Mouse (Mus musculus) stomach, embryonic 14.5 days (tissue): Measurements from ENCODE around the gene Lef1. TPM values are rescaled to one million over a fixed set of nuclear protein-coding genes. Genes with fewer than 3 reads are reported as not detected.

Experiments used
- ATAC-seq: fragments of 200-750 bp; cut with Nextera tagmentation; 2 replicates; pipeline ENCODE4 v1.8.0; 2017; ENCODE audit warnings: low read depth, moderate TSS enrichment; ENCODE audit not compliant: insufficient number of reproducible peaks, insufficient read depth, low FRiP score
- H3K27ac ChIP-seq: fragments of 300-500 bp; sonication (generic); 2 replicates; pipeline ENCODE4 v1.5.1; 2014; ENCODE audit warnings: mild to moderate bottlenecking, low read length, moderate library complexity, mixed read lengths
- H3K27me3 ChIP-seq: fragments of 300-500 bp; sonication (generic); 2 replicates; pipeline ENCODE4 v1.6.1; 2014; ENCODE audit warnings: low read length, control low read depth, mixed read lengths; ENCODE audit not compliant: control insufficient read depth, insufficient read depth
- H3K36me3 ChIP-seq: fragments of 300-500 bp; sonication (generic); 2 replicates; pipeline ENCODE4 v1.6.1; 2014; ENCODE audit warnings: mild to moderate bottlenecking, control low read depth, low read length, moderate library complexity, mixed read lengths; ENCODE audit not compliant: control insufficient read depth, insufficient read depth
- H3K4me1 ChIP-seq: fragments of 300-500 bp; sonication (generic); 2 replicates; pipeline ENCODE4 v1.6.1; 2014; ENCODE audit warnings: low read length, control low read depth, mixed read lengths; ENCODE audit not compliant: control insufficient read depth, insufficient read depth
- H3K4me2 ChIP-seq: fragments of 300-500 bp; sonication (generic); replicated peaks from 2 replicates; pipeline ENCODE4 v1.6.1; 2014; ENCODE audit warnings: low read depth, low read length, control low read depth
- H3K4me3 ChIP-seq: fragments of 300-500 bp; sonication (generic); 2 replicates; pipeline ENCODE4 v1.5.1; 2014; ENCODE audit warnings: low read depth, low read length, control low read depth
- H3K9ac ChIP-seq: fragments of 300-500 bp; sonication (generic); replicated peaks from 2 replicates; pipeline ENCODE4 v1.6.1; 2014; ENCODE audit warnings: low read depth, mild to moderate bottlenecking, control low read depth, low read length, moderate library complexity, mixed read lengths
- H3K9me3 ChIP-seq: fragments of 300-500 bp; sonication (generic); 2 replicates; pipeline ENCODE4 v1.6.1; 2016; ENCODE audit warnings: low read depth, low read length, control low read depth; ENCODE audit not compliant: control insufficient read depth
- WGBS: fragments of 180-500 bp; shearing (Covaris S2); extraction: QIAGEN DNeasy Blood & Tissue Kit; methylation state at CpG from one replicate; pipeline ENCODE4 v1.1.7; 2014; 5-methylcytosine and 5-hydroxymethylcytosine counted together
- polyA plus RNA-seq: library from polyadenylated mRNA; unstranded; fragments of >200 nt; fragmentation: Nextera tagmentation; extraction: Ambion mirVana; gene quantifications from 2 replicates; pipeline ENCODE4 v1.2.1, GENCODE M21; 2014

Lef1 gene
- polyA plus RNA-seq, 1 experiment from 2014 or later = 1.3 TPM

DNA sequence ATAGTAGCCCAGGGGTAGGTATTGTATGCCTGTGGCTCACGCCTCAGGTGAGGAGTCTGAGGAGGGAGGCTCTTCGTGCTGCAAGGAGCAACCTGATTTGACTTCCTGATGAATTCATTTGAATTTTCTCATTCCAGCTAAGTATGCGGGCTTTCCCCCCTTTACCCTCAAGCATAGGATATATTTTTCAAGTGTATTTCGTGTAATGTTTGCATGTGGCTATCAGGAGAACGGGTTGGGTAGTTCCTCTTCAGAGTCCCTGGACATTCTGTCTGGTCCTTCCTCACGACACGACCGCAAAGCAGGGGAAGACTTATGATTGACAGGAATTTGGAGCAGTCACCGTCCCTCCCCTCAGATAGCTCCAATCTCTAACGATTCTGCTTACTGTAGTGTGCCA lies 9.2 kb downstream of the Lef1 start:
- Histone ChIP-seq H3K4me1 (no peaks in the 10 kb centered on the region), H3K4me3 (no peak overlapping the region), H3K27ac (no peak overlapping the region), H3K27me3 (no peaks in the 10 kb centered on the region), H3K9ac (no peak overlapping the region), H3K4me2 (no peak overlapping the region), H3K9me3 (no peaks in the 10 kb centered on the region), H3K36me3 (no peaks in the 10 kb centered on the region)
- no peak for ATAC-seq
- WGBS = 66% methylated on average over 10 of the region's 10 CpGs

- no peak overlapping the region for H3K4me2 ChIP-seq
- no peak overlapping the region for H3K9ac ChIP-seq
- WGBS = 92% methylated on average over 6 of the region's 6 CpGs
- no peaks in the 10 kb centered on the region for H3K36me3 ChIP-seq
- no peaks in the 10 kb centered on the region for H3K9me3 ChIP-seq
- H3K4me3 ChIP-seq = no peak overlapping the region
- no peaks in the 10 kb centered on the region for H3K27me3 ChIP-seq
- H3K4me1 ChIP-seq = no peaks in the 10 kb centered on the region
- no peak for ATAC-seq
- H3K27ac ChIP-seq = no peak overlapping the region
These were observed 13.2 kb downstream of the Lef1 start for GRCm38 (mm10) chr3:131123501-131123900.

DNA sequence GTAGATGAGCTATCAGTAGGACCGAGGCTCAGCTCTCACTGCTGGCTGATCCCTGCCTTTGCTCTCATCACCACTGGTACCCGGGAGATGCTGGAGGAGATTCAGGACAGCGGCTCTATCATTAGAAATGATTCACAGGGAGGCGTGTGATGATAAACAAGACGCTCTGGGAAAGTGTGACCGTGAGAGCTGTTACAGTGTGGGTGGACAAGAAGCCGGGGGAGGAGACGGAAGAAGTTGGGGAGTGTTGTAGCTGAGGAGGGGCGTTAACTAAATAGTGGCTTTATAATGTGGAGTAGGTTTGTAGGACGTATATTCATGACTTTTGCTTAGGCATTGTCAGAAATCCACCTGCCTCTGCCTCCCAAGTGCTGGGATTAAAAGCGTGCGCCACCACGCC lies 15.6 kb downstream of the Lef1 start:
- no peaks in the 10 kb centered on the region for H3K27me3 ChIP-seq
- H3K4me2 ChIP-seq = no peak overlapping the region
- no peaks in the 10 kb centered on the region for H3K9me3 ChIP-seq
- no peak overlapping the region for H3K27ac ChIP-seq
- no peaks in the 10 kb centered on the region for H3K36me3 ChIP-seq
- no peak for ATAC-seq
- H3K4me1 ChIP-seq = no peaks in the 10 kb centered on the region
- no peak overlapping the region for H3K4me3 ChIP-seq
- 91% methylated on average over 13 of the region's 13 CpGs for WGBS
- no peak overlapping the region for H3K9ac ChIP-seq

- Histone ChIP-seq H3K27me3 (no peaks in the 10 kb centered on the region), H3K9ac (no peak overlapping the region), H3K4me1 (no peaks in the 10 kb centered on the region), H3K27ac (no peak overlapping the region), H3K4me3 (no peak overlapping the region), H3K4me2 (no peak overlapping the region), H3K9me3 (no peaks in the 10 kb centered on the region), H3K36me3 (no peaks in the 10 kb centered on the region)
- 90% methylated on average over 4 of the region's 4 CpGs for WGBS
- ATAC-seq = no peak
These were observed 16.2 kb downstream of the Lef1 start for GRCm38 (mm10) chr3:131126438-131126837.

GRCm38 (mm10) chr3:131134003-131134402 lies 23.7 kb downstream of the Lef1 start:
- Histone ChIP-seq H3K9ac (no peak overlapping the region), H3K27ac (no peak overlapping the region), H3K9me3 (no peaks in the 10 kb centered on the region), H3K27me3 (no peaks in the 10 kb centered on the region), H3K4me3 (no peak overlapping the region), H3K36me3 (no peaks in the 10 kb centered on the region), H3K4me2 (no peak overlapping the region), H3K4me1 (0 out of 2 replicates have a peak, but pooled peaks cover 3% of the 10 kb centered on the region)
- 69% methylated on average over 9 of the region's 9 CpGs for WGBS
- no peak for ATAC-seq

DNA sequence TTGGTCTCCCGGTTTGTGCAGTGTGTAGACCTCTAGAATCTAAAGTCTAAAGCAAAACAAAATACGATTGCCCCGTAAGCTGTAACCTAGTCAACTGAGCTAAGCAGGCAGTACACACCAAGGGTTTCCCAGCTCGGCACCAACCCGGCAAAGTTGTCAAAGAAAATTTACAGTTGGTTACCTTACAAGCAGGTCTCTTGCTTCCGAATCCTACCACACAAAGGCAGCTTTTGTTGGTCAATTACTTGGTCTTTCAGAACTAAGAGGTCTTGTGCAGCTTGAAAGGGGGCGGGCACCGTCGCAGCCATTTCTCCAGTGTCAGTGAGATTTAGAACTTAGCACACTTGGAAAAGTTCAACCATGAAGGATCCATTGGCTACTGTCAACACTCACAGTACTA lies 25.2 kb downstream of the Lef1 start:
- no peak overlapping the region for H3K27ac ChIP-seq

DNA sequence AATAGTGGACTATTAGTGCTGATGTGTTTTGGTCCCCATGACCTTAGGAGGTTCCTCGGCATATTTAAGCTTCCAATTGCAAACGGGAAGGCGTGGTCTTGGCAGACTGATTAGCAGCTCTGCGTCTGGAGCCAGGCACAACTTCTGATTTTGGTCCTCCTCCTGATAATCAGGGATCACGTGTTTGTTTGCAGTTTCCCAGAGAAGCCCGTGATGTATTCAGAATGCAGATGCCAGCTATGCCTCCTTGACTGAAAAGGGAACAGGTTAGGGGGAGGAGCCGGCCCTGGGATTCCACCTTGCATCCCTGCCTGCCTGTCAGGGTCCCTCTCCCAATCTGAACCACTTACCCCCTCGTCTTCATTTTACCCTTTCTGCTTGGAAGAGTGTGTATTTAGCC lies 26.2 kb downstream of the Lef1 start:
- H3K4me1 ChIP-seq = 0 out of 2 replicates have a peak, but pooled peaks cover 3% of the 10 kb centered on the region
- H3K9me3 ChIP-seq = no peaks in the 10 kb centered on the region
- no peak overlapping the region for H3K9ac ChIP-seq
- 29% methylated on average over 8 of the region's 8 CpGs for WGBS
- no peaks in the 10 kb centered on the region for H3K27me3 ChIP-seq
- no peak for ATAC-seq
- no peak overlapping the region for H3K27ac ChIP-seq
- H3K4me2 ChIP-seq = no peak overlapping the region
- no peaks in the 10 kb centered on the region for H3K36me3 ChIP-seq
- H3K4me3 ChIP-seq = no peak overlapping the region

More for the DNA sequence above, 25.2 kb downstream of the Lef1 start:
- Histone ChIP-seq H3K9me3 (no peaks in the 10 kb centered on the region), H3K9ac (no peak overlapping the region), H3K4me3 (no peak overlapping the region), H3K36me3 (no peaks in the 10 kb centered on the region), H3K27me3 (no peaks in the 10 kb centered on the region), H3K4me2 (no peak overlapping the region), H3K4me1 (0 out of 2 replicates have a peak, but pooled peaks cover 3% of the 10 kb centered on the region)
- WGBS = 78% methylated on average over 9 of the region's 9 CpGs
- ATAC-seq = no peak

DNA sequence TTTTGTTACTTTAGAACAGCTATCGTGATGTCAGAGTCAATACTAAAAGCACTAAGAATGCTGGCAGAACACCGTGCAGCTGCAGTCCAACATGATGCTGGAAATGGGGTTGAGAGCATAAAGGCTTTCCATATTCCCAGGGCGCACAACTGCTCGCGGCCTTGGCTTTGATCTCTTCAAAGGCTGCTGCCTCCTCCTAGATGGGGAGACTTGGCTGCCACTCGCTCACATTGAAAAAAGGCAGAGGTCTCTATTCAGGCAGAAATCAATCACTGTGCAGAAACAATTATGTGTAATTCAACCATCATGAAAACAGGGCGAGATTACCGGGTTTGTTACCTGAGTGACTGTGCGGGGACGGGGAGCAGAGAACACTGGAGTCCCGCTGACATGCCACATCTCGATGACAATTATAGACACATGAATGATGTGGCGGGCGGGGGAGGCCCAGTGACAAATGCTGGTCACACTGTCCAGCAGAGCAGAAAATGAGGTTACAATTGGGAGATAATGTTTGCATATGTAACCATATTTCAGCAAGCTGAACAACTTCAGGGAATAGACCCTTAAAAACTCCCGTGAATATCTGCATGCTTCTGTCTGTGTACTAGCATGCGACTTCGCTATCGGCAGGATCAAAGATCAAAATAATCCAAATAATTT lies 27.0 kb downstream of the Lef1 start:
- 60% methylated on average over 18 of the region's 18 CpGs for WGBS
- Histone ChIP-seq H3K9me3 (no peaks in the 10 kb centered on the region), H3K9ac (no peak overlapping the region), H3K4me3 (no peak overlapping the region), H3K4me1 (0 out of 2 replicates have a peak, but pooled peaks cover 3% of the 10 kb centered on the region), H3K36me3 (no peaks in the 10 kb centered on the region), H3K27me3 (no peaks in the 10 kb centered on the region), H3K27ac (no peak overlapping the region), H3K4me2 (no peak overlapping the region)
- no peak for ATAC-seq

DNA sequence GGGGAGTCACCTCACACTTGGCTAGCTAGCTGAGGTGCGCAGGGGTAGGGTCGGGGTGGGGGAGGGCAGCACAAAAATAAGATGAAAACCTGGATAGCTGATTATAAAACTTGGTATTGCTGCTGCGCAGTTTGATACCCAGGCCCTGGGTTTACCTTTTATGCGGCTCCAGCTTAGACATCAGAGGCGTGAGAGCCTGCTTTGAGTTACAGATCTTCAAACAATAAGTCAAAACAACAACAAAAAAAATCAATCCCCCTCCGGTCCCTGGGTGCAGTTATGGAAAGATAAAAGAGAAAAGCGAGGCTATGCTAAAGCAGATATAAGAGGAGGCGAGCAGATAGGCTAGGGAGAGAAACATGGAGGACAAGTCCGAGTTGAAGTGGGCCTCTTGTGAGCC lies 28.0 kb downstream of the Lef1 start:
- Histone ChIP-seq H3K9me3 (no peaks in the 10 kb centered on the region), H3K4me2 (no peak overlapping the region), H3K4me3 (no peak overlapping the region), H3K9ac (no peak overlapping the region), H3K4me1 (0 out of 2 replicates have a peak, but pooled peaks cover 3% of the 10 kb centered on the region), H3K27ac (no peak overlapping the region), H3K36me3 (no peaks in the 10 kb centered on the region), H3K27me3 (no peaks in the 10 kb centered on the region)
- WGBS = 85% methylated on average over 9 of the region's 9 CpGs
- ATAC-seq = no peak
